ENCODE assay signal across 8 mouse cellular contexts in genomic region chr10:45104535-45105079, GRCm38 (mm10). TPM values are rescaled to one million over a fixed set of nuclear protein-coding genes. Genes with fewer than 3 reads are reported as not detected.
DNase-seq lines count a peak whose midpoint lies in the region; ATAC-seq and TF ChIP-seq lines count a peak whose summit lies in the region.
"Had no signal": no experiment of that assay in that cellular context is flagged by ENCODE, and none has a peak within 500 bp of the region (broad histone marks: within the 10 kb centered on the region; RNA-seq: fewer than 3 reads in every experiment).

No protein-coding gene starts in this region.

- H3K9ac ChIP-seq in heart, embryonic 12.5 days: no peak overlapping the region
- H3K9ac ChIP-seq in midbrain, embryonic 12.5 days (replicated peaks): no peak overlapping the region
- H3K9ac ChIP-seq in midbrain, postnatal 0 days (replicated peaks; ENCODE audit: low read length, poor library complexity, severe bottlenecking): no peak overlapping the region
- H3K9ac ChIP-seq in forebrain, postnatal 0 days: no peak overlapping the region
- H3K9ac ChIP-seq: liver, embryonic 15.5 days had no signal

- no peak for ATAC-seq in heart, embryonic 12.5 days (ENCODE audit: insufficient number of reproducible peaks, low FRiP score)
- ATAC-seq in midbrain, embryonic 12.5 days (ENCODE audit: low FRiP score, low read depth): no peak
- no peak for ATAC-seq in midbrain, postnatal 0 days (ENCODE audit: low FRiP score)
- ATAC-seq in forebrain, postnatal 0 days: peak; percentile 17; the same call in 1 of the 2 replicates
- peak; percentile 56; the same call in 1 of the 2 replicates for ATAC-seq in neutrophil, adult 5-6 weeks (ENCODE audit: extremely low read depth, insufficient number of reproducible peaks, low FRiP score, poor library complexity, severe bottlenecking)

- peaks cover 33% of the 10 kb centered on the region for H3K36me3 ChIP-seq in heart, embryonic 12.5 days
- H3K36me3 ChIP-seq in midbrain, embryonic 12.5 days: peaks cover 46% of the 10 kb centered on the region
- peaks cover 18% of the 10 kb centered on the region; the same call in 1 of the 2 replicates for H3K36me3 ChIP-seq in midbrain, postnatal 0 days (ENCODE audit: insufficient read depth, low read length)
- peaks cover 14% of the 10 kb centered on the region for H3K36me3 ChIP-seq in forebrain, postnatal 0 days (ENCODE audit: insufficient read depth)

- no peak for TF ChIP-seq CTCF in midbrain, postnatal 0 days (IDR thresholded peaks at IDR 0.05)
- TF ChIP-seq CTCF in forebrain, postnatal 0 days (IDR thresholded peaks at IDR 0.05; ENCODE audit: low read depth): no peak

- H3K4me3 ChIP-seq in heart, embryonic 12.5 days: no peak overlapping the region
- no peak overlapping the region for H3K4me3 ChIP-seq in midbrain, embryonic 12.5 days
- H3K4me3 ChIP-seq in midbrain, postnatal 0 days (ENCODE audit: low read depth, low read length): no peak overlapping the region
- H3K4me3 ChIP-seq in forebrain, postnatal 0 days (ENCODE audit: low read depth, low read length): no peak overlapping the region
- H3K4me3 ChIP-seq: liver, embryonic 15.5 days had no signal

- no peaks in the 10 kb centered on the region for H3K27me3 ChIP-seq in heart, embryonic 12.5 days (replicated peaks)
- H3K27me3 ChIP-seq in midbrain, embryonic 12.5 days: no peaks in the 10 kb centered on the region
- no peaks in the 10 kb centered on the region for H3K27me3 ChIP-seq in midbrain, postnatal 0 days (ENCODE audit: insufficient read depth, low read length)
- H3K27me3 ChIP-seq in forebrain, postnatal 0 days (ENCODE audit: insufficient read depth, low read length): no peaks in the 10 kb centered on the region
- H3K27me3 ChIP-seq: liver, embryonic 15.5 days had no signal

- H3K9me3 ChIP-seq in heart, embryonic 12.5 days (replicated peaks): no peaks in the 10 kb centered on the region
- H3K9me3 ChIP-seq in midbrain, embryonic 12.5 days: no peaks in the 10 kb centered on the region
- no peaks in the 10 kb centered on the region for H3K9me3 ChIP-seq in midbrain, postnatal 0 days (ENCODE audit: low read length)
- H3K9me3 ChIP-seq in forebrain, postnatal 0 days (ENCODE audit: low read length): no peaks in the 10 kb centered on the region
- H3K9me3 ChIP-seq: liver, embryonic 15.5 days had no signal

- H3K4me1 ChIP-seq in heart, embryonic 12.5 days (replicated peaks): peaks cover 20% of the 10 kb centered on the region
- peaks cover 4% of the 10 kb centered on the region; the same call in 1 of the 2 replicates for H3K4me1 ChIP-seq in midbrain, embryonic 12.5 days
- no peaks in the 10 kb centered on the region for H3K4me1 ChIP-seq in midbrain, postnatal 0 days (ENCODE audit: insufficient read depth, low read length)
- H3K4me1 ChIP-seq in forebrain, postnatal 0 days (ENCODE audit: insufficient read depth): 0 out of 2 replicates have a peak, but pooled peaks cover 6% of the 10 kb centered on the region

- H3K4me2 ChIP-seq in heart, embryonic 12.5 days: peak overlapping the region; percentile 20; the same call in 1 of the 2 replicates
- no peak overlapping the region for H3K4me2 ChIP-seq in midbrain, embryonic 12.5 days (replicated peaks)
- no peak overlapping the region for H3K4me2 ChIP-seq in midbrain, postnatal 0 days (ENCODE audit: low read depth, low read length, poor library complexity, severe bottlenecking)
- no peak overlapping the region for H3K4me2 ChIP-seq in forebrain, postnatal 0 days (ENCODE audit: low read depth)
- H3K4me2 ChIP-seq: liver, embryonic 15.5 days had no signal

- peak overlapping the region; percentile 82 for H3K27ac ChIP-seq in heart, embryonic 12.5 days (ENCODE audit: poor library complexity, severe bottlenecking)
- 0 out of 2 replicates have a peak overlapping the region, but pooled peaks have one; percentile 54 for H3K27ac ChIP-seq in midbrain, embryonic 12.5 days (replicated peaks)
- no peak overlapping the region for H3K27ac ChIP-seq in midbrain, postnatal 0 days (ENCODE audit: low read depth, low read length)
- H3K27ac ChIP-seq in forebrain, postnatal 0 days (ENCODE audit: low read depth, low read length): no peak overlapping the region
- H3K27ac ChIP-seq: liver, embryonic 15.5 days had no signal

- no peak for DNase-seq in heart, adult 11 months
- no peak for DNase-seq in midbrain, postnatal 0 days (ENCODE audit: low spot score)
- no peak for DNase-seq in forebrain, postnatal 0 days
- no peak for DNase-seq in kidney, postnatal 14 days

- 44% methylated on average over 4 of the region's 4 CpGs for WGBS in heart, embryonic 12.5 days
- WGBS in midbrain, embryonic 12.5 days: 87% methylated on average over 4 of the region's 4 CpGs
- whole genome bisulfite sequencing in midbrain, postnatal 0 days: 61% methylated on average over 4 of the region's 4 CpGs
- WGBS in forebrain, postnatal 0 days: 34% methylated on average over 4 of the region's 4 CpGs

RNA-seq across cellular contexts. Expression of gene Prep, which starts 37.6 kb away (rescaled TPM):
- polyA plus RNA-seq in heart, embryonic 12.5 days (2016; fragmentation: Nextera tagmentation; extraction: Ambion mirVana): 29.9 and 31.0 TPM in 2 replicates
- polyA plus RNA-seq in midbrain, embryonic 12.5 days (2016; fragmentation: Nextera tagmentation; extraction: Ambion mirVana): 27.2 and 28.8 TPM in 2 replicates
- 23.8 and 25.6 TPM in 2 replicates for total RNA-seq in midbrain, postnatal 0 days (2014; rRNA removed)
- polyA plus RNA-seq in midbrain, postnatal 0 days (2015; fragmentation: Nextera tagmentation; extraction: Ambion mirVana): 21.1 and 21.5 TPM in 2 replicates
- 16.9 and 18.1 TPM in 2 replicates for total RNA-seq in forebrain, postnatal 0 days (2014; rRNA removed)
- 16.6 and 19.0 TPM in 2 replicates for polyA plus RNA-seq in forebrain, postnatal 0 days (2015; fragmentation: Nextera tagmentation; extraction: Ambion mirVana)
- total RNA-seq in neutrophil, adult 5-6 weeks (2017): 9.5 and 11.2 TPM in 2 replicates

Comparison
In these comparisons a context has a peak if more than half of its experiments do, and no peak if none do; other contexts are left out.
1. H3K27ac ChIP-seq: peak in heart, embryonic 12.5 days (single experiment) and midbrain, embryonic 12.5 days (single experiment); none in midbrain, postnatal 0 days (single experiment) and forebrain, postnatal 0 days (single experiment).
2. ATAC-seq: peak in forebrain, postnatal 0 days (single experiment) and neutrophil, adult 5-6 weeks (single experiment); none in heart, embryonic 12.5 days (single experiment), midbrain, embryonic 12.5 days (single experiment) and midbrain, postnatal 0 days (single experiment).